Mouse (Mus musculus): ENCODE data around the gene Dyrk4. TPM values are rescaled to one million over a fixed set of nuclear protein-coding genes. Genes with fewer than 3 reads are reported as not detected.

The Dyrk4 gene
- polyA plus RNA-seq (2014; fragmentation: Nextera tagmentation; extraction: Ambion mirVana), result 0.42 TPM in 1 of 2 replicates, not detected in the other

- Histone ChIP-seq H3K36me3 (ENCODE audit: control insufficient read depth, insufficient read depth, low read length) (peaks cover 22% of the 10 kb centered on the region; the same call in 1 of the 2 replicates), H3K4me1 (ENCODE audit: control insufficient read depth, insufficient read depth, low read length) (no peaks in the 10 kb centered on the region), H3K27ac (ENCODE audit: low read length) (peak within 1 kb of the TSS; percentile 73), H3K9ac (replicated peaks; ENCODE audit: low read depth, low read length) (0 out of 2 replicates have a peak within 1 kb of the TSS, but pooled peaks have one; percentile 11), H3K27me3 (ENCODE audit: control insufficient read depth, insufficient read depth, low read length) (no peaks in the 10 kb centered on the region), H3K4me3 (ENCODE audit: low read depth, low read length) (no peak within 1 kb of the TSS), H3K4me2 (replicated peaks; ENCODE audit: low read depth, low read length) (peak within 1 kb of the TSS; percentile 31), H3K9me3 (ENCODE audit: control insufficient read depth, low read depth, low read length) (no peaks in the 10 kb centered on the region)
- WGBS, result 10% methylated on average over 21 of the region's 21 CpGs
- ATAC-seq (ENCODE audit: insufficient number of reproducible peaks, insufficient read depth, low FRiP score, low read depth), result peak; percentile 92
Observed at GRCm38 (mm10) chr6:126921111-126921881, at the start of gene Dyrk4. Gene Dyrk4 (minus strand): TSS chr6:126921839.

GRCm38 (mm10) chr6:126966241-126967026, 44.8 kb upstream of the Dyrk4 start:
- no peak for ATAC-seq (ENCODE audit: insufficient number of reproducible peaks, insufficient read depth, low FRiP score, low read depth)
- no peak overlapping the region for H3K27ac ChIP-seq (ENCODE audit: low read length)
- whole genome bisulfite sequencing, result 88% methylated on average over 14 of the region's 14 CpGs

GRCm38 (mm10) chr6:126963426-126963825, 41.8 kb upstream of the Dyrk4 start:
- H3K4me1 ChIP-seq (ENCODE audit: control insufficient read depth, insufficient read depth, low read length), result no peaks in the 10 kb centered on the region
- 83% methylated on average over 9 of the region's 9 CpGs for WGBS
- H3K4me3 ChIP-seq (ENCODE audit: low read depth, low read length), result no peak overlapping the region
- no peak for ATAC-seq (ENCODE audit: insufficient number of reproducible peaks, insufficient read depth, low FRiP score, low read depth)
- no peaks in the 10 kb centered on the region for H3K9me3 ChIP-seq (ENCODE audit: control insufficient read depth, low read depth, low read length)
- no peak overlapping the region for H3K9ac ChIP-seq (replicated peaks; ENCODE audit: low read depth, low read length)
- no peaks in the 10 kb centered on the region for H3K36me3 ChIP-seq (ENCODE audit: control insufficient read depth, insufficient read depth, low read length)
- no peak overlapping the region for H3K4me2 ChIP-seq (replicated peaks; ENCODE audit: low read depth, low read length)
- H3K27me3 ChIP-seq (ENCODE audit: control insufficient read depth, insufficient read depth, low read length), result no peaks in the 10 kb centered on the region
- no peak overlapping the region for H3K27ac ChIP-seq (ENCODE audit: low read length)

More at GRCm38 (mm10) chr6:126966241-126967026, 44.8 kb upstream of the Dyrk4 start:
- H3K9me3 ChIP-seq (ENCODE audit: control insufficient read depth, low read depth, low read length), result no peaks in the 10 kb centered on the region
- no peaks in the 10 kb centered on the region for H3K36me3 ChIP-seq (ENCODE audit: control insufficient read depth, insufficient read depth, low read length)
- no peak overlapping the region for H3K9ac ChIP-seq (replicated peaks; ENCODE audit: low read depth, low read length)
- no peaks in the 10 kb centered on the region for H3K4me1 ChIP-seq (ENCODE audit: control insufficient read depth, insufficient read depth, low read length)
- no peak overlapping the region for H3K4me2 ChIP-seq (replicated peaks; ENCODE audit: low read depth, low read length)
- H3K27me3 ChIP-seq (ENCODE audit: control insufficient read depth, insufficient read depth, low read length), result no peaks in the 10 kb centered on the region
- H3K4me3 ChIP-seq (ENCODE audit: low read depth, low read length), result no peak overlapping the region

- 83% methylated on average over 5 of the region's 5 CpGs for WGBS
- no peaks in the 10 kb centered on the region for H3K4me1 ChIP-seq (ENCODE audit: control insufficient read depth, insufficient read depth, low read length)
- ATAC-seq (ENCODE audit: insufficient number of reproducible peaks, insufficient read depth, low FRiP score, low read depth), result no peak
- no peaks in the 10 kb centered on the region for H3K36me3 ChIP-seq (ENCODE audit: control insufficient read depth, insufficient read depth, low read length)
- no peak overlapping the region for H3K4me2 ChIP-seq (replicated peaks; ENCODE audit: low read depth, low read length)
- H3K9ac ChIP-seq (replicated peaks; ENCODE audit: low read depth, low read length), result no peak overlapping the region
- H3K9me3 ChIP-seq (ENCODE audit: control insufficient read depth, low read depth, low read length), result no peaks in the 10 kb centered on the region
- H3K27ac ChIP-seq (ENCODE audit: low read length), result no peak overlapping the region
- H3K27me3 ChIP-seq (ENCODE audit: control insufficient read depth, insufficient read depth, low read length), result no peaks in the 10 kb centered on the region
- H3K4me3 ChIP-seq (ENCODE audit: low read depth, low read length), result no peak overlapping the region
Observed at GRCm38 (mm10) chr6:126962709-126963108, 41.1 kb upstream of the Dyrk4 start.

GRCm38 (mm10) chr6:126961371-126962018, 39.9 kb upstream of the Dyrk4 start:
- Histone ChIP-seq H3K9ac (replicated peaks; ENCODE audit: low read depth, low read length) (no peak overlapping the region), H3K27me3 (ENCODE audit: control insufficient read depth, insufficient read depth, low read length) (no peaks in the 10 kb centered on the region), H3K4me1 (ENCODE audit: control insufficient read depth, insufficient read depth, low read length) (no peaks in the 10 kb centered on the region), H3K27ac (ENCODE audit: low read length) (no peak overlapping the region), H3K4me3 (ENCODE audit: low read depth, low read length) (no peak overlapping the region), H3K36me3 (ENCODE audit: control insufficient read depth, insufficient read depth, low read length) (no peaks in the 10 kb centered on the region), H3K4me2 (replicated peaks; ENCODE audit: low read depth, low read length) (no peak overlapping the region), H3K9me3 (ENCODE audit: control insufficient read depth, low read depth, low read length) (no peaks in the 10 kb centered on the region)
- 85% methylated on average over 8 of the region's 8 CpGs for WGBS
- ATAC-seq (ENCODE audit: insufficient number of reproducible peaks, insufficient read depth, low FRiP score, low read depth), result no peak

- no peaks in the 10 kb centered on the region for H3K27me3 ChIP-seq (ENCODE audit: control insufficient read depth, insufficient read depth, low read length)
- H3K9ac ChIP-seq (replicated peaks; ENCODE audit: low read depth, low read length), result no peak overlapping the region
- 7% methylated on average over 10 of the region's 10 CpGs for WGBS
- H3K9me3 ChIP-seq (ENCODE audit: control insufficient read depth, low read depth, low read length), result no peaks in the 10 kb centered on the region
- no peak for ATAC-seq (ENCODE audit: insufficient number of reproducible peaks, insufficient read depth, low FRiP score, low read depth)
- H3K4me3 ChIP-seq (ENCODE audit: low read depth, low read length), result no peak overlapping the region
- H3K36me3 ChIP-seq (ENCODE audit: control insufficient read depth, insufficient read depth, low read length), result no peaks in the 10 kb centered on the region; the same call in 1 of the 2 replicates
- no peak overlapping the region for H3K27ac ChIP-seq (ENCODE audit: low read length)
- no peak overlapping the region for H3K4me2 ChIP-seq (replicated peaks; ENCODE audit: low read depth, low read length)
- H3K4me1 ChIP-seq (ENCODE audit: control insufficient read depth, insufficient read depth, low read length), result no peaks in the 10 kb centered on the region
Observed at GRCm38 (mm10) chr6:126955734-126956133, 34.1 kb upstream of the Dyrk4 start.

- Histone ChIP-seq H3K27me3 (ENCODE audit: control insufficient read depth, insufficient read depth, low read length) (no peaks in the 10 kb centered on the region), H3K9me3 (ENCODE audit: control insufficient read depth, low read depth, low read length) (no peaks in the 10 kb centered on the region), H3K4me2 (replicated peaks; ENCODE audit: low read depth, low read length) (no peak overlapping the region), H3K27ac (ENCODE audit: low read length) (no peak overlapping the region), H3K4me3 (ENCODE audit: low read depth, low read length) (no peak overlapping the region), H3K9ac (replicated peaks; ENCODE audit: low read depth, low read length) (no peak overlapping the region), H3K36me3 (ENCODE audit: control insufficient read depth, insufficient read depth, low read length) (no peaks in the 10 kb centered on the region; the same call in 1 of the 2 replicates), H3K4me1 (ENCODE audit: control insufficient read depth, insufficient read depth, low read length) (no peaks in the 10 kb centered on the region)
- WGBS, result 84% methylated on average over 4 of the region's 4 CpGs
- ATAC-seq (ENCODE audit: insufficient number of reproducible peaks, insufficient read depth, low FRiP score, low read depth), result no peak
Observed at GRCm38 (mm10) chr6:126948336-126948735, 26.7 kb upstream of the Dyrk4 start.

- Histone ChIP-seq H3K36me3 (ENCODE audit: control insufficient read depth, insufficient read depth, low read length) (no peaks in the 10 kb centered on the region; the same call in 1 of the 2 replicates), H3K9me3 (ENCODE audit: control insufficient read depth, low read depth, low read length) (no peaks in the 10 kb centered on the region), H3K4me2 (replicated peaks; ENCODE audit: low read depth, low read length) (peak overlapping the region; percentile 70), H3K27ac (ENCODE audit: low read length) (no peak overlapping the region), H3K4me1 (ENCODE audit: control insufficient read depth, insufficient read depth, low read length) (peaks cover 13% of the 10 kb centered on the region), H3K4me3 (ENCODE audit: low read depth, low read length) (peak overlapping the region; percentile 75), H3K9ac (replicated peaks; ENCODE audit: low read depth, low read length) (no peak overlapping the region), H3K27me3 (ENCODE audit: control insufficient read depth, insufficient read depth, low read length) (no peaks in the 10 kb centered on the region)
- no peak for ATAC-seq (ENCODE audit: insufficient number of reproducible peaks, insufficient read depth, low FRiP score, low read depth)
- 2% methylated on average over 5 of the region's 5 CpGs for WGBS
Observed at GRCm38 (mm10) chr6:126940451-126940850, 18.8 kb upstream of the Dyrk4 start.
